Mouse (Mus musculus) layer of hippocampus, adult 11-12 months (tissue): ENCODE measurements around the gene F5.

Experiments
- DNase-seq: peaks from one replicate; pipeline ENCODE4 v3.0.0; 2022; ENCODE audit warnings: low spot score

F5 gene

DNA sequence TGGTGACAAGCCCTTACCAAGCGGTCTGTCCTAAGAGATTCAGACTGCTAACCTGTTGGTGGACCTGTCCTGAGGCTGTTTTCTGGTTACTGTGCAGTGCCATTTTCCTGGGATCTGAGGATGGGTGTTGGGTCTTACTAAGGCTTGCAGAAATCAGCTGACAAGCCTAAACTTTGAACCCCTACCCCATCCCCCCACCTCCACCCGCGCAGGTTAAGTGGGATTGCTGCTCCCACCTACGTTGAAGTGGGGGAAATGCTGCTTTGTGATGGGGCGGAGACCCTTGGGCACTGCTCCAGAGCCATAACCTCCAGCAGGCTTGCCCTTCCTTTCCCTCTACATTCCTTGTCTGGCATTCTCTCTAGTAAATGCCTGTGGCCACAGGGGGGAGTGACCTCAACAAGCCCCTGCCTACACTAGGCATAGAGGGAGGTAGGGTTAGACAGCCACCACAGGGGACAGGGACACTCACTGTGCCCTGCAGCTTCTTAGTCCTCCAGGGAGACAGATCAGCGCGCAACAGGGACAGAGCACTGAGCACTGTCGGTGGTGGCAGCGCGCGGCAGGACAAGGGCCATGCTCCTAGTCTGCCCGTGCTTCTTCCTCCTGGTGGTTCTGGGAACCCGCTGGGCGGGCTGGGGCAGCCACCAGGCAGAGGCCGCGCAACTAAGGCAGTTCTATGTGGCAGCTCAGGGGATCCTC is at the start of gene F5:
Gene F5, plus strand, starts transcription at position 452 of the 702 bp plus-strand sequence.
- no peak for DNase-seq

DNA sequence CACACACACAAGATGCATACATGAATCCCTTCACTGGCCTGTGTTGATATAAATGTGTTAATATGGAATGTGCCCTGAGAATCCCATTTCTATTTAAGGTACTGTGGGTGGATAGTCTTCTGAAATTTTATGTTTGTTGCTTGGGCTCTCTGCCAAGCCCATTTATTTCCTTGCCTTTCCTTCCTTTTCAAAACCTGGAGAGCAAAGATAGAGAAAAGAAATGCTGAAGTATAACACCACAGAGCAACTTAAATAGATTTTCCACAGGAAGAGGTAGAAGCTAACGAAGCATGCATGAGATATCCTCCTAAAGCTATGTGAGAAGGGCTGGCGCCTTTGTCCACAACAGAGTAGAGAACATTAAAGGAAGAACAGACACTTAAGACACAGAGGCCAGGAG is 41.9 kb upstream of the F5 start:
- DNase-seq = no peak

DNA sequence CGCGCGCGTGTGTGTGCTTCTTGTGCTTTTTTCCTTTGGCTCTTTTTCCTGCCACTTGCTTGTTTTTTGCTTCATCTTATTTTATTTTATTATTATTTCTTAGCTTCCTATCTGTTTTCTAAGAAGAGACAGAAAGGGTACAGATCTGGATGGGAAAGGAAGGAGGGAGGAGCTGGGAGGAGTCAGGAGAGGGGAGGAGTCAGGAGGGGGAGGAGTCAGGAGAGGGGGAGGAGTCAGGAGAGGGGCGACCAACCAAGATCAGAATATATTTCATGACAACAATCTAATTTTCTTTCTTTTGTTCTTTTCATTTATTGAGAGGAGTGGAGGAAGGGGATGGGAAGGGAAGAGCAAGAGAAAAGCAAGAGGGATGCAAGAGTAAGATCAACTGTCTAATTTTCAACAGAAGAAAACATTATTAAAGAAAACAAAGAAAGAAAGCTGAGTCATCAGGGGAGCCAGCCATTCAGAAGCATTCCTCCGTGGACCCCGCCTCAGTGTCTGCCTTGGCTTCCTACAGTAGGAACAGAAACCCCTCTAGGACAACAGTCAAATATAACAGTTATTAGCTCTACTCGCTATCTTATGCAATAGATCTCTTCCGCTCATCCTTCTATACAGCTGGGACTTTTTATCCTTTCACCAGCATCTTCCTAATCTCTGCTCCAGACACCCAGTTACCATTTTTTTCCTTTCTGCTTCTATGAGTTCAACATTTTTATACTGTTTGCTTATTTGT is 40.9 kb upstream of the F5 start:
- DNase-seq = no peak

DNA sequence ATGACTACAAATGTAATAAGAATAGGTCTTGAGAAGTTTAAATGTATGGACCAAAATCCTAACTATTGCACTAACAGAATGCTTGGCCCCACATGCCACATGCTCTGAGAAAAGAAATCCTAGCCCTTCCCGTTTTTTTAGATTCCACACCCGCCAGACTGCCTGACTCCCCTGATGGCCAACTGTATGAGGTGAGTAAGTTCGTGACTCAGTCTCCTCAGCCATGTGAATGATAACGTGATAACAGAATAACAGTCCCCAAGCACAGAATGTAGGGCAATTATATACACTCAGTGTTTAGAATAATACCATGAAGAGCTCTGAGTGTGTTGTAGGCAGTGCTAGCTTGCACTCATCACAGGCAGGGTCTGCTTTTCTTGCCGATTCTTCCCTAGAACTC is 37.4 kb upstream of the F5 start:
- DNase-seq = no peak

DNA sequence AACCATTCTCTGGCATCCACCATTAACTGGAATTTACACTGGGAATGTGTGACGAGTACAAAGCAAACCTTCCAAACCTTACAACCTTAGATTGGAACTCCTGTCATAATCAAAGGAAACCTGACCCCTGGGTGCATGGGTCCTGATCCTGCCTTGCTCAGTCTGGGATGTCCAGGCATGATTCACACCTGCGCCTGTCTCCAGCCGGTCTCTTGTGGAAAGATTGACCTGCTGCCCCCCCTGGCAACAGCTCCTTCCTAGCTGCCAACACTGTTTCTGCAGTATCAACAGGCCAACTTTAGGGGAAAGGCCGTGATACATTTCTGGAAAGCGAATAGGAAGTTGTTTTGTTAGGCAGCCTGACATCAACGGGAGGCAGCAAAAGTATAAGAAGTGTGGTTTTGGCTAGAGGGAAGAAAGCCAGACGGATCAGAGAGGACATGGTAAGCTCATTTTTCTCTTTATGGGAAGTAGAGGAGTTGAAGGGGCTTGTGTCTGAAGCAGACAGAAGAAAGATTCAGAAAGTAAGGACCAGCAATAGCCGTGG is 36.6 kb upstream of the F5 start, which contains the start of gene Selp:
Gene Selp, plus strand, starts transcription at position 318 of the 547 bp plus-strand sequence.
- no peak for DNase-seq

DNA sequence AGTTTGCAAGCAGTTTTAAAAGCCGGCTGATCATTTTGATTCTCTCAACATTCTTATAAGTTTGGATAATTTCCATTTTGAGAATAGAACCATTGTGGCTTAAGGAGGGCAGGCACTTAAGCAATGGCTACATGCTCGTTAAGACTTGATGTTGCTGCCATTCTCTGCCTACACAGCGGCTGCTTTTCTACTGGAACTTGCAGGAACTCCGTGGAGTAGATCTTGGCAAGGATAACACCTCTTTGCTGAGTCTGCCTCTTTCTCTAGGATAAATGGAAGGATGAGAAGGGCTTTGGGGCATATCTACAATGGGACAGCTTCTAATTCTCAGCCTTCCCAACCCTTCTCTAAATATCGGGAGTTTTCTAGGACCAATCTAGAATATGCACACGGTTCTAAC is 36.0 kb upstream of the F5 start:
- no peak for DNase-seq

DNA sequence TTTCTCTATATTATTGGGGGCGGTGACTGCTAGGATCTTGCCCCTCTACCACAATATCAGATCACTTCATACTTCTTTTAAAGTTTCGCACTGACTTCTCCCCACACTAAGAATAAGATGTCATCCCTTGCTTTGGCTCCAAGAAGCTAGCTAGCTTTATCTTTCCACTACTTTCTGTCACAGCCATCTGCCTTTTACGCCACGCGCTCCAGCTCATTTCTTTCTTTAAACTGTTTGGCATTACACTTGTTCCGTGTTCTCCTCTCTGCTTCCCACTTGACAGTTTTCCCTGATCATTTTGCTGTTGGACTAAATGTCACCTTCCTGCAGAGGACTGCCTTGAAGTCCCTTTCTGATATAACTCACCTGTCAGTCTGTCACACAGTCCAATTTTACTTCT is 33.8 kb upstream of the F5 start:
- DNase-seq = no peak

DNA sequence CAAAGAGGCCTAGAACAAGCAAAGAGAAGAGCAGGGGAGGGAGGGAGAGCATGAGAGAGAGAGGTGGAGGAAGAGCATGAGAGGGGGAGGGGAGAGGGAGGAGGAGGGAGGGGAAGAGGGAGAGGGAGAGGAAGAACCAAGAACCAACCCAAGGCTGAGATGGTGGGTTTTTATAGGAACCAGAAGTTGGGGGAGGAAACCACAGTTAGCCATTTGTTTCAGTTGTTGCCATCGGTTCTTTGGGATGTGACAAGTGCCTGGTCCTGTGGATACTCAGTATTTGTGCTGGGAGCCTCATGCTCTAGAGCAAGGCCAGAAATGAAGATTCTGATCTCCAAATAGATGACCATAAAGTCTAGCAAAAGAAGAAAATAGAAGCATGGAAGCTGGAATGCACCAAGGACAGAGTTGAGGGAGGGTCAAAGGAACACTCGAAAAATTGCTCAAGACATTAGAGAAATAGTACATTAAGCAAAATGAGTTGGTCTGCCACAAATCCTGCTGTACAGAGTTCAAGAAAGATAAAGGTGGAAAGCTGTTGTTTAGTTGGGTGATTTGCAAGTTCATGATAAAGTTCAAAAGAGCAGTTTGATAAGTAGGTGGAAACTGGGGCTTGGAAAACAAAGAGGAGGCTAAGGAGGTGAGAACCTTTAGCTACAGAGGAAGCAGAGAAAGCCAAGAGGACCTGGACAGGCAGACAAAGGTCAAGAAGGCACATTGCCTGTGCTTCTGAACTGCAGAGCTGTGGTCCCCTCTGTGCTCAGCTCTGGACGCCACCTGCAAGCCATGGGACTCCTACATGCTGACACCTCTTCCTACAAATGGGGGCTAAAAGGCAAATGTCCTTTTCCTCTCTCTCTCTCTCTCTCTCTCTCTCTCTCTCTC is 31.5 kb upstream of the F5 start:
- DNase-seq = no peak

DNA sequence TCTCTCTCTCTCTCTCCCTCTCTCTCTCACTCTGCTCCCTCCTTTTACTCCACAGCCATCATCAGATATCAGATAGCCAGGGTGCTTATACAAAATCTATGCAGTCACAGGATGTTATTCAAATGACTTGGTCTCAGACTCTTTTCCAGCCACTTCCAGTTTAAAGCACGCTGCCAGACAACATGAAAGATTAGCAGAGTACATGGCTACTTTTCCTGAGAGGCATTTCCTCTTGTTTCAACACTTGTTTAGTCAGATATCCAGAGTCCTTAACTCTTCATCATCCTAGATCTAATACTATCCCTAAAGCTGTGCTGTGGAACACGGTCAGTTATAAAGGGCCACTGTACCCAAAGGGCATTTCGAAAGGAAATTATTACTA is 30.9 kb upstream of the F5 start:
- no peak for DNase-seq

DNA sequence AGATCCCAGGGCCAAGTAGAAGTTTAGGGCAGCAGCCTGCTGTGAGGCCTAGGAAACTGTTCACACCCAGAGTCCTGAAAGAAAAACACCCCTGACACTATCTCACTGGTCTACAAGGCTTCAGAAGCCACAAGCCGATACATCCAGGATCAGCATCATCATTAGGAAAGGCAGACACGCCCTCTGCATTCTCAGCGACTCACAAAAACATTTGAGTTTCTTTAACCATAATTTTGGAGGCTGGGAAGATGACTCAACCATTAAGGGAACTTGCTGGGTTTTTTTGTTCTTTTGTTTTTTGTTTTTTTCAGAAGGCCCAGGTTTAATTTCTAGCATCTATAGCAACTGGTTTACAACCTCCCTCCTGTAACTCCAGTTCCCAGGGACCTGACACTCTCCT is 27.8 kb upstream of the F5 start:
- no peak for DNase-seq

DNA sequence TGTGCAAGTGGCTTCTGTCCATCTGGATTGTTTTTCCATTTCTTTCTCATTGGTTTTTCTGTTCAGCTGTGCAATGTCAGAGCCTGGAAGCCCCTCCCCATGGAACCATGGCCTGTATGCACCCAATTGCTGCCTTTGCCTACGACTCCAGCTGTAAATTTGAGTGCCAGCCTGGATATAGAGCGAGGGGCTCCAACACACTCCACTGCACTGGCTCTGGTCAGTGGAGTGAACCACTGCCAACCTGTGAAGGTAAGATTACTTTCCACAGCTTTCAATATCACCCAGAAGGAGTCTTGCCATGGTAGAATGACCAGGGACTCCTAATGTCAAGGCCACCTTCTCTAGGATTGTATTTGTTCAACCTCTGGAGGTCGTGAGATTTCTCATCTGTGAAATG is 21.6 kb upstream of the F5 start:
- no peak for DNase-seq

DNA sequence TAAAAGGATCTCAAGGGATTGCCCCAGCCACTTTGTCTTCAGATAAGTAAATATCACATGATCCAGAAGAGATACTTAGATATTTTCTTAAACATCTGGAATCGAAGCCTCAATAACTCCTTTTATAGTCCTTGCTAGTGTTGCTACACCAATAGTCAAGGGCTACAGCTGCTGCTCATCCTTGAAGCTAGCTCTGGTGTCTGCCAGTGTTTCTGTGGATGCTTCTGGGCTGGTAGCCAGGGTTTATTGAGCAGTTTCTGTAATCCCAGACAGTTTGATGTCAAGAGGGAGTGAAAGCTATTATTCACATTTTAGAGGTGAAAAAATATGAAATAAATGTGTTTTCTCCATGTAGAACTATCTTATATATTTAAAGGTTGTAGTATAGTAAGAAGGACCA is 19.0 kb upstream of the F5 start:
- DNase-seq = no peak

DNA sequence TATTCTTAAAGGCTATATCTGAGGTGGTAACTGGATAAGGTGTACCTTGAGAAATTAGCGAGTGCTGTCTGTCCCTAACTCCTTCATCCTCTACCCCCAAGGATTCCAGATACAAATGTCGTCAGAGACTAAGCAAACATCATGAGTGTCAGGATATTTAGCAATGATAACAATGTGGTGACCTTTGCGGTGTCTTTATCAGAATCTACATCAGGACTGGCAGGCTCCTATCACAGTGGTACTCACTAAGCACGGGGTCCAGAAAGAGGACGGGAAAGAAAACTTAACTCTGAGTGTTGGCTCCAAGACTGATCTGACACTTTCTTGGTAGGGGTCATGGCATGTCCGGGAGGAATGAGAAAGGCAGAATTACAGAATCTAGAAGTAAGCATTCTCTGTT is 17.5 kb upstream of the F5 start:
- DNase-seq = no peak

DNA sequence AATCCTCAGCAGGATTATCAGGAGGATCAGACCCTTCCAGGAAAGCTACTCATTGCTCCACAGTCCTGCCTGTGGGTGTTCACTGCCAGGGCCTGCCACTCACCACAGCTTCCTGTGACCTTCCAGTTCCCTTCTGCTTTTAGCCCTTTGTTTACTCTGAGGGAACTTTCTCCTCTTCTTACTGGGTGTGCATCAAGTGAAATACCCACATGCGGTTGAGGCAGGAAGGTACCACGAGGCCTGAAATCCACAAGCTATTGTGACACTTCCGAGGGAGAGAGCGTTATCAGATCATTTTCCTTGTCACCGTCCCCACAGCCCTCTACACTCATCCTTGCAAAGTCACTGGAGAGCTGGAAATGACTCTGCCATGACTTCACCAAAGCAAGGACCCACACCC is 16.3 kb upstream of the F5 start:
- no peak for DNase-seq

DNA sequence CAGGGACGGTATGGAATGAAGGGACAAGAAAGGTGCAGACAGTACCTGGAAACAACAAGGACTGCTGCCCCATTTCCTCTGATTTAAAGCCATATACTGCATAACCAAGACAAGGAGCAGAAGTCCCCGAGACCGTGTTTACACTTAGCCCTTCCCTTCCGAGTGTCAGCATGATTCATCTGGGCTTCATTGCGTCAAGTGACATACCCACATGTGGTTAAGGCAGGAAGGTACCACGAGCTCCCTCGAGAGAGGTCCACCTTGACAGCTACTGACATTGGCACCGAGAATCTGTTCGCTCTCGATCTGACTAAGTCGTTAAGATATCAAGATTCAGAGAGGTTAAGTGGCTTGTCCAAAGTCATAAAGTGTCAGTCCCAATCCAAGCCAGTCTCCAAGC is 15.7 kb upstream of the F5 start:
- no peak for DNase-seq

DNA sequence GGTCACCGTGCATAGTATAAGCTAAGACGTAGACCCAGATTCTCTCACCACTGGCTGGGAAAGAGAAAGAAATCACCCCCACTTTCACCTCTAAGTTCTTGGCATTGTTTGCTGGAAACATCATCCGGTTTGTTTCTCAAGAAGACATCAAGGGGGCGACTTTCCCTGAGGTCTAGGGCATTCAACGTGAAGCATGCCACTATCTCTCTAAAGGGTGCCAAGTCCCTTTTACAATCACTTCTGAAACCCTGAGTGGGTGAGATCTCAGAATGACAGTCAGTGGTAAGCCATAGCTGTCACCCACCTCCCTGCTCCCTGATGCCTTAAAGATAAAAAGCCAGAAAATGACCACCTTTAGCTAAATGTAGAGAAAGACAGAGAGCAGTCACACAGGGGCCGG is 15.0 kb upstream of the F5 start:
- no peak for DNase-seq

DNA sequence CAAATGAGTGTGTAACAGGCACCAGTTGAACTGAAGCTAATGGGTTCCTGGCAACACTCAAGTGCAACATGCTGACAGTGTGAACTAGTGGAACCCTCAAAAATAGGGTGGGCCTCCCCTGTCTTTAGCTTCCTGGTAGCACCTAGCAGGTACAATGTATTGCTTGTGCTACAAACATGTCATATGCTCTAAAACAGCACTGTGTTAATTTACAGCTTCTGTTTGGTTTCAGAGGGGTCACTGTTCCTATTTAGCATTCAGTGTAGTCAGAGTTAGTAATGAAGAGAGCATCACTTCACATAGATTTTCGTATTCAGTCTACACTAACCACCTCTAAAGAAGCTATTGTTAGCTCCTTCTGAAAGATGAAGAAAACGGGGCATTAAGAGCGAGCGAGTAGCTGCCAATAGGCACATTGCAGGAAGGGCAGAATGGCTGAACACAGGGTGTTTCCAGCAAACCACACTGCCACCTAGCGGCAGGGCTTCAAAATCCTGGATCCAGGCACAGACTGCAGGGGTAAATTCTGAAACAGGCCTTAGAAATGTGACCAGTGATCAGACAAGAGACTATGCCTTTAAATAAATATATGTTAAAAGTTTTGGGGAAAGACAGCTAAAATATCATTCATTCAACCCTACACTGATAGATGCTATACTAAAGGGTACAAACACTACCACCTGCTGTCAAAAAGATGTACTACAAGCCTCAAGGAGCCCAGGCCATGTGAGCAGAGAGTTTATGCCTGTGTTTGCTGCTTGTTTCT is 13.1 kb upstream of the F5 start:
- peak; percentile 77 for DNase-seq

DNA sequence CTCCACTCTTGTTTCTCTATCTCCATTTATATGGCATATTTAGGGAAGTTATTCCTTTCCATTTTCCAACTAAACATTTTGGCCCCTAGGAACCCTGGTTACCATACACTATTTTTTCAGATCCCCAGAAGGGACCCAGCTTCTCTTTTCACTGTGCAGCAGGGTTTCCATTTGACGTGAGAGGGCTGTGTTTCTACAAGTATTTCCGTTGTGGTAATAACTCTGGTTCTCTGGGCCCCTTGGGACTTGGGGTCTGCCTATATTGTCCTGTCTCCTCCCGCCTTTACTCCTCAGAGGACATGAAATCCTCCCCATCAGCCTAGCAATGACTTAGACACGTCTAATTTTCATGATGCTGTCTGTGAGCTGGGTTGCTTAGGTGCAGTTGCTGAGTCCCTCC is 12.2 kb upstream of the F5 start:
- DNase-seq = no peak

DNA sequence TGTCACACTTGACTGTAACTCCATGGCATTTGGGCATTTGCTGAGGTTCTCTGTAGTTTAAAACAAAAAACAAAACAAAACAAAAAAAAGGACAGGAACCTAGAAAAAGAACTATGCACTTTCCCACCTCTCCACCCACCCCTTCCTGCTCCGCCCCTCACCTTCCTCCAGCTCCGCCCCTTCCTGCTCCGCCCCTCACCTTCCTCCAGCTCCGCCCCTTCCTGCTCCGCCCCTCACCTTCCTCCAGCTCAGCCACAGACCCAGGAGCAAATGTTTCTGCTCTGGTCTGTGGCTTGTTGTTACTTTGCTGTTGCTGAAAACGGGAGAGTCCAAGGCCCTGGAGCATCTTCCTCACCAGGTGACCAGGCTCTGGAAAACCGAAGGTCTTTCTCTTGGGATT is 2.6 kb upstream of the F5 start:
- no peak for DNase-seq

DNA sequence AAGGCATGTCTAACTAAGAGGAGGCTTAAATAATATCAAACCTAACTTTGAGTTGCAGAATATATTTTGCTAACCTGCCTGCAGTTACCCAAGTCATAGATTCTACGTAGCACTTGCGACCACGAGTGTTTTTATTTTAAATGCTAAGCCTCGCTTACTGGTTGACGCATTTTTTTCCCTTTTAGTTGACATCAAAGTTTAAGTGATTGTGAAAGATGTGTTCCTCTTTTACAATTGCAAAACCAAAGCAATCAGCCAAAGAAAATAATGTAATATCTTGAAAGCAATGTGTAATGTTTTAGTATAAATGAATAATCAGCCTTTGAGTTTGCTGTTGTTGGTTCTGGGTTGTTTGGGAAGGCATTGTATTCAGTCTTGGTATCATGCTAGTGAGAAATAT is 1.2 kb downstream of the F5 start:
- no peak for DNase-seq

DNA sequence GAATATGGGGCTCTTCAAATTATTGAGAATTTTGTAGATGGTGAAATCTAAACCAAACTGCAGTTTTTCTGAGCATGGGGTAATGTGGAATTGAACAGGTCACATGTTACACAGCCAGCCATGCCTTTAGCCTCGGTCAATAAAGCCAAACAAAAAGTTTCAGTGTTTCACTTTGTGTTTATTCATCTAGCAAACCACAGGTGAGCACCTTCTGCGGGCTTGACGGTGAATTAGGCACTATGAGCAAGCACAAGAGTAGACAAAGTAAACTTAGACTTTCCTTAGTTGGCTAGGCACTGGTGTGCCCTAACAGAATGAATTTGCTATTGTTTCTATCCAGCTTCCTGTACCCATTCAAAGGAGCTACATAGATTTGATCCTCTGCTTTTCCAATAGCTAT is 3.3 kb downstream of the F5 start:
- no peak for DNase-seq

DNA sequence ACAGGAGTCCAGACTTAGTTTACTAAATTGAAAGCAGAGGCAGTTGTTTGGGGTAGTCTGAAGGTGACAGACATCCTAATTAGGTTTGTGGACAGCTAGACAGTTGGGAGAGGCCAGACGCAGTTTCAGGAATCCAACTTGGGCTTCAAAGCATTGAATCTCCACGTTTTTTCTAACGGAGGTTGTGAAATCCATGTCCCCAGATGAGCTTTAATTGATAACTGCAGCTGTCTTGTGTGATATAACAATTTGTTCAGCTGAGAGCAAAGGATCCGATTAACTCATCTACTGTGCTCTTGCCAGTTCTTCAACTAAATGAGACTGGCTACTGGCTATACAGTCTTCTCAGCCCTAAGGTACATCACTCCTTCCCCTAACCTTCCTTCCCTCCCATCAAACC is 6.9 kb downstream of the F5 start:
- DNase-seq = no peak
